Mouse (Mus musculus): ENCODE measurements around the gene Vps39. TPM values are rescaled to one million over a fixed set of nuclear protein-coding genes. Genes with fewer than 3 reads are reported as not detected.
A peak's percentile ranks its signal among the peaks of the same experiment; 100 is the strongest.

Vps39 gene
- polyA plus RNA-seq, 1 experiment from 2014 or later: 19.3 TPM

- Histone ChIP-seq H3K4me1 (no peaks in the 10 kb centered on the region), H3K4me3 (no peak overlapping the region), H3K9ac (no peak overlapping the region), H3K36me3 (no peaks in the 10 kb centered on the region), H3K4me2 (no peak overlapping the region), H3K27ac (no peak overlapping the region), H3K27me3 (no peaks in the 10 kb centered on the region), H3K9me3 (no peaks in the 10 kb centered on the region)
- WGBS: 78% methylated on average over 8 of the region's 9 CpGs
- ATAC-seq (ENCODE audit: borderline replicate concordance, extremely low read depth, low FRiP score, low TSS enrichment): no peak
Observed at GRCm38 (mm10) chr2:120291471-120292078, 61.4 kb downstream of the Vps39 start.

DNA sequence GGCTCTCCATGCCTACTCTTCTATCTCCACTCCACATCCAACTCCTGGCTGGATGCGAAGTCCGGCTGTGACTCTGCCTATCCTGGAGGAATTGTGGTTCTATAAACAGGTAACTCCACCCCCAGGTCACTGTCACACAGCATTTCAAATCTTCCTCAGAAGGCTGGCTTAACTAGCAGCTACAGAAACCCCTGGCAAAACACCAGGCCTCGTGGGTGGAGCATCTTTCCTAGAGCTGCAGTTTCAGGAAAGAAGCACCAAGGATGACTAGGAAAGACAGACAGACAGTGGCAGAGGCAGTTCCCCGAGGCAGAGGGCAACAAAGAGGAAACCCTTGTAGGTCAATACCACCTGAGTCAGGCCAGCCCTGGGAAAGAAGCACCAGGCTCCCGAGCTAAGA, 63.9 kb downstream of the Vps39 start, which contains the start of gene Pla2g4d:
Pla2g4d (minus strand) TSS at position 203 of the 400 bp plus-strand sequence.
- Histone ChIP-seq H3K4me2 (no peak within 1 kb of the TSS), H3K9ac (no peak within 1 kb of the TSS), H3K27me3 (no peaks in the 10 kb centered on the region), H3K27ac (no peak within 1 kb of the TSS), H3K36me3 (no peaks in the 10 kb centered on the region), H3K4me1 (no peaks in the 10 kb centered on the region), H3K9me3 (no peaks in the 10 kb centered on the region), H3K4me3 (no peak within 1 kb of the TSS)
- ATAC-seq (ENCODE audit: borderline replicate concordance, extremely low read depth, low FRiP score, low TSS enrichment): no peak
- WGBS: 59% methylated on average over 5 of the region's 5 CpGs

DNA sequence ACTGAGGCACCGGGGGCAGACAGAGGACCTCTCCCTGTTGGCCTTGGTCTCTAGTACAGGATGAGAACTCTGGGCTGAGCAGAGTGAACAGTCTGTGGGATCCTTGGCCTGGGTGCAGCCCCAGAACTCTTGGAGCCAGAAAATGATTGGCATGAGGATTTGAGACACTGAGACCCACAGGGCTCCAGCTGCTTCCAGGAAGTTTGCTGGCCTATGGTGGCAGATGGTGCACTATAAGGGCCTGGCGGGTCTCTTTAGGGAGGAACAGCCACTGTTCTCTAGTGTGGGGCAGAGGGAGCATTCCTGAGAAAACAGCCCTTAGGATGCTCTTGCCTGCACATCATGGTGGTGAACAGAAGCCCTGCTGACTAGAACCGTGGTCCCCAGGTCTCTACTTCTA, 64.5 kb downstream of the Vps39 start:
- no peaks in the 10 kb centered on the region for H3K36me3 ChIP-seq
- H3K4me3 ChIP-seq: no peak overlapping the region
- H3K27me3 ChIP-seq: no peaks in the 10 kb centered on the region
- H3K4me1 ChIP-seq: no peaks in the 10 kb centered on the region
- WGBS: 77% methylated on average over 3 of the region's 3 CpGs
- H3K9me3 ChIP-seq: no peaks in the 10 kb centered on the region
- H3K9ac ChIP-seq: no peak overlapping the region
- H3K4me2 ChIP-seq: no peak overlapping the region
- ATAC-seq (ENCODE audit: borderline replicate concordance, extremely low read depth, low FRiP score, low TSS enrichment): no peak
- no peak overlapping the region for H3K27ac ChIP-seq

DNA sequence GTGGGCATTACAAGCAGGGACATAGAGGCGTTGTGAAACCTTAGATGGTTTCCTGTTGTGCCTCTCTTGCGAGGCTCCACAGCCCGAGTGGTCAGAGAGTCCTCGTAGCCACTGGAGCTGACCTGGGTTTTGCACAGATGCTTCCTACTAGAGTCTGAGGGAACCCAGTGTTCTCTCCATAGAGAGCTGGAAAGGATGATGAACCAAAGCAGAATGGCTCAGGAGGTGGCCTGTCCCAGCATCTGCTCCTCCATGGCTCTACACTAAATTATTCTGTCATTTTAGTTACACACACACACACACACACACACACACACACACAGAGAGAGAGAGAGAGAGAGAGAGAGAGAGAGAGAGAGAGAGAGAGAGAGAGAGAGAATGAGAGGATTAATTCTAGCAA, 67.3 kb downstream of the Vps39 start:
- H3K4me1 ChIP-seq: no peaks in the 10 kb centered on the region
- H3K27me3 ChIP-seq: no peaks in the 10 kb centered on the region
- no peak overlapping the region for H3K4me3 ChIP-seq
- no peaks in the 10 kb centered on the region for H3K9me3 ChIP-seq
- 69% methylated on average over 4 of the region's 4 CpGs for WGBS
- no peak overlapping the region for H3K4me2 ChIP-seq
- H3K9ac ChIP-seq: no peak overlapping the region
- ATAC-seq (ENCODE audit: borderline replicate concordance, extremely low read depth, low FRiP score, low TSS enrichment): no peak
- no peaks in the 10 kb centered on the region for H3K36me3 ChIP-seq
- no peak overlapping the region for H3K27ac ChIP-seq

DNA sequence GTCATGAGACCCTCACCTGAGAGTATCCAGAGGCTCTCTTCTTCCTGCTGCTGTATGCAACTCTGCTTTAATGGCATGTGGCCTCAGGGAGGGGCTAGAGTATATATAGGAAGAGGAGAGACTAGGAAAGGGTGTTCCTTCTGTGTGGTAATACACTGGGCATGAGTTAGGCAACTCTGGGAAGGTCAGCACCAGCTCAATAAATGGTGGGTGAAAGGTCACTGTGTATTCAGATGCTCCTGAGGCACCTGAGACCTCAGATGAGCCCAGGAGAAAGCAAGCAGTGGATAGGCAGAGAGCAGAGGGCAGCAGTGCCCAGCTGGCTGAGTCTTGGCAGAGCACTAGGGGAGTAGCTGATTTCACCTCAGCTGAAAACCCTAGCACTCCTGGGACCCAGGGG, 68.2 kb downstream of the Vps39 start:
- H3K36me3 ChIP-seq: no peaks in the 10 kb centered on the region
- no peak overlapping the region for H3K27ac ChIP-seq
- no peaks in the 10 kb centered on the region for H3K4me1 ChIP-seq
- no peak overlapping the region for H3K4me2 ChIP-seq
- H3K9me3 ChIP-seq: no peaks in the 10 kb centered on the region
- H3K9ac ChIP-seq: no peak overlapping the region
- no peaks in the 10 kb centered on the region for H3K27me3 ChIP-seq
- ATAC-seq (ENCODE audit: borderline replicate concordance, extremely low read depth, low FRiP score, low TSS enrichment): no peak
- no peak overlapping the region for H3K4me3 ChIP-seq

DNA sequence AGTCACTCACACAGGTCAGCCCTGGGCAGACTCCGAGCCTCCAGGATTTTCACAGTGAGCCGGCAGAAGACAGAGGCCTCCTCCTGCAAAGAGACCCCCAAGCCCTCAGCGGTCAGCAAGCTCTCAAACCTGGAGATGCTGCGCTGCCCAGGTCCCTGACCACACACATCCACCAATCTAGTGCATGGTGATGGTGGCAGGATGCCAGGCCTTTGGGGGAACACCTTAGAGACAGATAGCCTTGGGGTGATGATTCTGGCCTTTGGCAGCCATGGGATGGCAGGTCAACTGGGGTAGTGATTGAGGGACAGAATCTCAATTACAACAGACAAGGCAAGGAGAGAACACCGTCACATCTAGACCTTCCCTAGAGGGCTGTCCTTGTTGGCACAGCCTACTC, 68.8 kb downstream of the Vps39 start:
- Histone ChIP-seq H3K4me3 (no peak overlapping the region), H3K9ac (no peak overlapping the region), H3K4me1 (no peaks in the 10 kb centered on the region), H3K36me3 (no peaks in the 10 kb centered on the region), H3K9me3 (no peaks in the 10 kb centered on the region), H3K27me3 (no peaks in the 10 kb centered on the region), H3K27ac (no peak overlapping the region), H3K4me2 (no peak overlapping the region)
- ATAC-seq (ENCODE audit: borderline replicate concordance, extremely low read depth, low FRiP score, low TSS enrichment): 0 out of 2 replicates have a peak, but pooled peaks have one; percentile 32
- 71% methylated on average over 5 of the region's 5 CpGs for WGBS

- Histone ChIP-seq H3K4me2 (no peak overlapping the region), H3K9ac (no peak overlapping the region), H3K27ac (no peak overlapping the region), H3K4me1 (no peaks in the 10 kb centered on the region), H3K27me3 (no peaks in the 10 kb centered on the region), H3K36me3 (no peaks in the 10 kb centered on the region), H3K9me3 (no peaks in the 10 kb centered on the region), H3K4me3 (no peak overlapping the region)
- ATAC-seq (ENCODE audit: borderline replicate concordance, extremely low read depth, low FRiP score, low TSS enrichment): no peak
- 31% methylated on average over 6 of the region's 6 CpGs for WGBS
Observed at GRCm38 (mm10) chr2:120283550-120283949, 69.4 kb downstream of the Vps39 start.

DNA sequence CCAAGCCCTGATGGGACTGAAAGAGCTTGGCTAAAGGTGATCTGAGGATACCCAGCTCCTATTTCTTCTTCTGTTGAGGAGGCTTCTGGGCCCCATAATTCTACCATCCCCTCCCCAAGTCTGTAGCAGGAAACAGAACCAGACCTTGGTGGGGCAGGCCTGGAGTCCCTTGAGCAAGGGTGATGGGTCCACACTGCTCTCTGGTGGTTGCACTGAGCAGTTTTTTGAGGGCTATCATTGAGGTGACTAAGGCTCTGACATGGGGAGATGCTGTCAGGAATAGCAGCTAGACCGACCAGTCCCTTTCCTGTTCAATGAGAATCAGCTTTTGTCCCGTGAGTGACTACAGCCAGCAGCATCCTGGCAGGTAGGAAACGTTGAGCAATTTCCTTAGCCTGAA, 71.7 kb downstream of the Vps39 start:
- Histone ChIP-seq H3K9ac (no peak overlapping the region), H3K27me3 (no peaks in the 10 kb centered on the region), H3K4me3 (no peak overlapping the region), H3K27ac (no peak overlapping the region), H3K4me1 (no peaks in the 10 kb centered on the region), H3K36me3 (no peaks in the 10 kb centered on the region), H3K9me3 (no peaks in the 10 kb centered on the region), H3K4me2 (no peak overlapping the region)
- no peak for ATAC-seq (ENCODE audit: borderline replicate concordance, extremely low read depth, low FRiP score, low TSS enrichment)
- WGBS: 49% methylated on average over 3 of the region's 3 CpGs

DNA sequence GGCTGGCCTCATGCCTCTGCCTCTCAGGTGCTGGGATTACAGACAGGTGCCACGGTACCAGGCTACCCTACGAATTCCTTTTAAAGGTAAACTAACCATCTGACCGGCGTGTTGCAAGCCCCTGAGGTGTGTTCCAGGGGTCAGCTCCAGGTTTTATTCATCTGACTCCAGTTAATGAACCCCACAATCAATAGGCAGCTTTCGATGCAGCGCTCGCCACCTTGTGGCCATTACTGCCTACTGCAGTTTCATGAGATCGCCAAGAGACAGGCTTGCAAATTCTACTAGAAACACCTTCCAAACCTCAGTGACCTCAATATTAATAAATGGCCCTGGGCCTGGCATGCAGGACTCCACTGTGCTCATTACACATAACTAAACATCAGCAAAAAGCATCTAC, 73.0 kb downstream of the Vps39 start:
- no peaks in the 10 kb centered on the region for H3K36me3 ChIP-seq
- H3K4me3 ChIP-seq: no peak overlapping the region
- no peak overlapping the region for H3K27ac ChIP-seq
- no peak overlapping the region for H3K9ac ChIP-seq
- no peak overlapping the region for H3K4me2 ChIP-seq
- H3K27me3 ChIP-seq: no peaks in the 10 kb centered on the region
- WGBS: 13% methylated on average over 8 of the region's 8 CpGs
- H3K9me3 ChIP-seq: no peaks in the 10 kb centered on the region
- H3K4me1 ChIP-seq: no peaks in the 10 kb centered on the region
- no peak for ATAC-seq (ENCODE audit: borderline replicate concordance, extremely low read depth, low FRiP score, low TSS enrichment)

- Histone ChIP-seq H3K27me3 (no peaks in the 10 kb centered on the region), H3K4me3 (no peak overlapping the region), H3K9me3 (no peaks in the 10 kb centered on the region), H3K9ac (no peak overlapping the region), H3K36me3 (no peaks in the 10 kb centered on the region), H3K27ac (no peak overlapping the region), H3K4me2 (no peak overlapping the region), H3K4me1 (no peaks in the 10 kb centered on the region)
- WGBS: 78% methylated on average over 4 of the region's 4 CpGs
- no peak for ATAC-seq (ENCODE audit: borderline replicate concordance, extremely low read depth, low FRiP score, low TSS enrichment)
Observed at GRCm38 (mm10) chr2:120276951-120277350, 76.0 kb downstream of the Vps39 start.

DNA sequence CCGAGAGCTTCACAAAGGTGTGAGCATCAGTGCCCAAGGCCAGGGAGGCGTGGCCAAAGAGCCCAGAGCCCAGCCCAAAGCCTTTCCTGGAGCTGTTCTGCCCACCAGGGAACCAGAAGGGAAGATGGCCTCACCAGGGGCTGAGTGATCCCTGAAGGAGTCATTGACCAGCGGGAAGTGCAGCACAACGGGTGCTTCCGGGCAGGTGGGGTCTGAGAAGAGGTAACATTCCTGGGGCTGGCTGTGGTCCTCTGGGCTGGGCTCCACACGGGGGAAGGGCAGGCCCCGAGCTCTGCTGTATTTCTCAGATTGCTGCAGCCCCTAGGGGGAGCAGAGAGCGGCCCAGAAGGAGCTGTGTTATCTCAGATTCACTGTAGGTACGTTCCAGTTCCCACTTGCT, 84.3 kb downstream of the Vps39 start:
- Histone ChIP-seq H3K4me1 (no peaks in the 10 kb centered on the region), H3K4me3 (no peak overlapping the region), H3K27me3 (no peaks in the 10 kb centered on the region), H3K9ac (no peak overlapping the region), H3K4me2 (peak overlapping the region; percentile 47), H3K36me3 (no peaks in the 10 kb centered on the region), H3K27ac (no peak overlapping the region), H3K9me3 (no peaks in the 10 kb centered on the region)
- 3% methylated on average over 9 of the region's 9 CpGs for WGBS
- peak; percentile 49; the same call in 1 of the 2 replicates for ATAC-seq (ENCODE audit: borderline replicate concordance, extremely low read depth, low FRiP score, low TSS enrichment)

All from lung, embryonic 15.5 days (tissue).